Mouse (Mus musculus) intestine, embryonic 16.5 days (tissue): ENCODE results near the gene Nup107. TPM values are rescaled to one million over a fixed set of nuclear protein-coding genes. Genes with fewer than 3 reads are reported as not detected.
"Not testable (repeated sequence)": the region's sequence is repeated elsewhere in the genome, so short reads cannot be mapped to it uniquely, and the experiment has no call there.

Experiments used
- ATAC-seq: fragments of 200-750 bp; cut with Nextera tagmentation; 2 replicates; pipeline ENCODE4 v1.8.0; 2017; ENCODE audit warnings: moderate TSS enrichment, moderate library complexity
- H3K27ac ChIP-seq: fragments of 300-500 bp; sonication (generic); 2 replicates; pipeline ENCODE4 v1.5.1; 2014; ENCODE audit warnings: mild to moderate bottlenecking, low read length
- H3K27me3 ChIP-seq: fragments of 300-500 bp; sonication (generic); replicated peaks from 2 replicates; pipeline ENCODE4 v1.6.1; 2014; ENCODE audit warnings: low read length, control low read depth, mixed read lengths; ENCODE audit not compliant: control insufficient read depth, insufficient read depth
- H3K36me3 ChIP-seq: fragments of 300-500 bp; sonication (generic); 2 replicates; pipeline ENCODE4 v1.6.1; 2014; ENCODE audit warnings: low read length, control low read depth; ENCODE audit not compliant: control insufficient read depth, insufficient read depth
- H3K4me1 ChIP-seq: fragments of 300-500 bp; sonication (generic); 2 replicates; pipeline ENCODE4 v1.6.1; 2014; ENCODE audit warnings: low read length, control low read depth, mixed read lengths; ENCODE audit not compliant: control insufficient read depth, insufficient read depth
- H3K4me2 ChIP-seq: fragments of 300-500 bp; sonication (generic); 2 replicates; pipeline ENCODE4 v1.6.1; 2014; ENCODE audit warnings: low read depth, low read length, control low read depth
- H3K4me3 ChIP-seq: fragments of 300-500 bp; sonication (generic); 2 replicates; pipeline ENCODE4 v1.5.1; 2014; ENCODE audit warnings: mild to moderate bottlenecking, low read length
- H3K9ac ChIP-seq: fragments of 300-500 bp; sonication (generic); 2 replicates; pipeline ENCODE4 v1.6.1; 2014; ENCODE audit warnings: low read depth, low read length
- H3K9me3 ChIP-seq: fragments of 300-500 bp; sonication (generic); 2 replicates; pipeline ENCODE4 v1.6.1; 2016; ENCODE audit warnings: low read length, control low read depth; ENCODE audit not compliant: control insufficient read depth
- WGBS: fragments of 180-500 bp; shearing (Covaris S2); extraction: QIAGEN DNeasy Blood & Tissue Kit; methylation state at CpG from one replicate; pipeline ENCODE4 v1.1.7; 2014; 5-methylcytosine and 5-hydroxymethylcytosine counted together
- polyA plus RNA-seq: library from polyadenylated mRNA; unstranded; fragments of >200 nt; fragmentation: Nextera tagmentation; extraction: Ambion mirVana; gene quantifications from 2 replicates; pipeline ENCODE4 v1.2.1, GENCODE M21; 2015

The Nup107 gene
- polyA plus RNA-seq, 1 experiment from 2014 or later: 48.8 TPM

DNA sequence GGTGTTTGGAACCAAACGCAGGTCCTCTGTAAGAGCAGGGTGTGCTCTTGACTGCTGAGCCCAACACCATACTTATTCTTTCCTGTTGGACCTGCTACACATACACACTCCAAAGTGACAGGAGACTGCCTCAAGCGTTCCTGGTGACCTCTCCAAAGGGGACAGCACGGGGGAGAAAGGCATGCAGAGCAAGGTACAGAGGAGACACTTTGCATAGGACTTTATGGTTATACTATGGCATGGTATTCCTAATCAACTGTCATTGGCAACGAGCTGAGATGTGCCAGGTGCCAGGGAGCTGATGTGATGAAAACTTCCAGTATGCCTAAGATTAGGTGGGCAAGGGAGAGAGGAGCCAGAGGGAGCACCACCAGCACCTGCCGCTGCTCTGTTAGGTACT, 55.9 kb downstream of the Nup107 start:
- Histone ChIP-seq H3K27me3 (no peaks in the 10 kb centered on the region), H3K9me3 (no peaks in the 10 kb centered on the region), H3K4me2 (no peak overlapping the region), H3K9ac (no peak overlapping the region), H3K4me1 (no peaks in the 10 kb centered on the region), H3K27ac (peak overlapping the region; percentile 28; the same call in 1 of the 2 replicates), H3K4me3 (no peak overlapping the region), H3K36me3 (no peaks in the 10 kb centered on the region)
- no peak for ATAC-seq
- 91% methylated on average over 5 of the region's 5 CpGs for WGBS

DNA sequence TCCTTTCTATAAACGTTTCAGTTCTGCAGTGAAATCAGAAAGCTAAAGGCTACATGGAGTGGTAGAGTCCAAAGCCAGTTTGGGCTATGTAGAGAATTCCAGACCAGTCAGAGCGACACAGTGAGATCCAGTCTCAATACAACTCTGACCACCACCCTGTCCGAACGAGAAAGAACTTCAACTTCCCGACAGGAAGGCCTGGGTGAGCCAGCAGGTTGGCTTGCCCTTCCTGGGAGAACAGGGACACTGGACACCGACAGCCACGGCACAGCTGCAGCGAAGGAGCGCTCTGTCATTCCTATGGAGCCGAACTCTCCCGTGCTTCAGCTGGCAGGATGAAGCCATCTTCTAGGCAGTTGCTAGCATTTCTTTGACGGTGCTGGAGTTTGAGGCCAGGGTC, 57.1 kb downstream of the Nup107 start:
- not testable (repeated sequence) for H3K4me3 ChIP-seq, H3K4me1 ChIP-seq, ATAC-seq, H3K4me2 ChIP-seq, H3K9ac ChIP-seq, H3K27me3 ChIP-seq, H3K9me3 ChIP-seq, H3K36me3 ChIP-seq, H3K27ac ChIP-seq
- WGBS: 90% methylated on average over 11 of the region's 12 CpGs

DNA sequence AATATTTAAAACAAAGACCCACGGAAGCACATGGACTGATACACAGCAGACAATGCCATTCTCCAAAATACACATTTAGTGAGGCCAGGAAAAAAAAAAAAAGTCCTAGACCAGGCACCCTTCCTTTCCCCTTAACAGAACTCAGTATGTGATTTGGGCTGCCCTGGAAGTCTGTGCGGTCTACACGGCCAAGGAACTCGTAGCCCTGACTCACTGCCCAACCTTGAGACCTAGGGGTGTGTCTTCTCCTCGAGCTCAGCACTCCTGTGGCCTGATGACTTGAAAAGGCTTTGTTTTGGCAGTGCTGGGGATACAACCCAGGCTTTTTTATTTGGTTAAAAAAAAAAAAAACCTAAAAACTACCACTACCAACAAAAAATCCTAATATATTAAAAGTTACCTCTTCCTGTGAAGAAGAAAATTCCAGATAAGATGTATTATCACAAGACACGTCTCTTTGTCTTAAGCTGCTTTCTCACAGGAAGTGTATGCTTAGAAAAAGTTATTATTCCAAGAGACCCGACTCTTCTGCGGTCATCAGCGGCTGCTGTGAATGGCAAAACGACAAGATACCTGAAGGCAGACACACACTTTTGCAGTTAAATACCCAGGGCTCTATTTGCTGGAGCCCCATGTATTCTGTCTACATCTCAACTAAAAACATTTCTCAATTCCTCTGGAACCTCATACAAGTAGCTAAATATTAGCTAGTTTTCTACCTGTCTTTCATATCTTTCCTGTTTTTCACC, 58.2 kb downstream of the Nup107 start:
- ATAC-seq: peak; percentile 41; the same call in 1 of the 2 replicates

DNA sequence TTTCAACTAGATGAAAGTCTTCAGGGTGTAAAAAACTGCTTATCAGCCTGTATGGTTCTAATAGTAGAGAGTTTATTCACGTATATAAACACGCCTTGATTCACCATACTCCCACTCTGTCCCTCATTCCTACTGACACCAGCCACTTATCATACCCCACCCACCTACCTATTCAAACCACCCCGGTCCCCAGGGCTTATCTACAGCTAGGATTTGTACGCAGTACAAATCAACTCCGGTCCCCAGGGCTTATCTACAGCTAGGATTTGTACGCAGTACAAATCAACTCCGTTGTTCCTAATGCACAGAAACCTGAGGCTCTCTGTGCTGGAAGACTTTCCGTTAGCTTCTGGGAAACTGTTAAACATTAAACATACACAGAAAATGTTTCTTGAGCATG, 58.9 kb downstream of the Nup107 start:
- WGBS: 54% methylated on average over 7 of the region's 8 CpGs
- not testable (repeated sequence) for H3K4me2 ChIP-seq, H3K4me1 ChIP-seq, H3K9me3 ChIP-seq, H3K27me3 ChIP-seq, H3K36me3 ChIP-seq, H3K4me3 ChIP-seq, H3K27ac ChIP-seq, H3K9ac ChIP-seq
- ATAC-seq: peak; percentile 66

More for the DNA sequence above, 58.2 kb downstream of the Nup107 start:
- not testable (repeated sequence) for H3K36me3 ChIP-seq, H3K4me3 ChIP-seq, H3K4me1 ChIP-seq, H3K9ac ChIP-seq, H3K9me3 ChIP-seq, H3K27ac ChIP-seq, H3K27me3 ChIP-seq, H3K4me2 ChIP-seq
- 65% methylated on average over 9 of the region's 10 CpGs for WGBS

DNA sequence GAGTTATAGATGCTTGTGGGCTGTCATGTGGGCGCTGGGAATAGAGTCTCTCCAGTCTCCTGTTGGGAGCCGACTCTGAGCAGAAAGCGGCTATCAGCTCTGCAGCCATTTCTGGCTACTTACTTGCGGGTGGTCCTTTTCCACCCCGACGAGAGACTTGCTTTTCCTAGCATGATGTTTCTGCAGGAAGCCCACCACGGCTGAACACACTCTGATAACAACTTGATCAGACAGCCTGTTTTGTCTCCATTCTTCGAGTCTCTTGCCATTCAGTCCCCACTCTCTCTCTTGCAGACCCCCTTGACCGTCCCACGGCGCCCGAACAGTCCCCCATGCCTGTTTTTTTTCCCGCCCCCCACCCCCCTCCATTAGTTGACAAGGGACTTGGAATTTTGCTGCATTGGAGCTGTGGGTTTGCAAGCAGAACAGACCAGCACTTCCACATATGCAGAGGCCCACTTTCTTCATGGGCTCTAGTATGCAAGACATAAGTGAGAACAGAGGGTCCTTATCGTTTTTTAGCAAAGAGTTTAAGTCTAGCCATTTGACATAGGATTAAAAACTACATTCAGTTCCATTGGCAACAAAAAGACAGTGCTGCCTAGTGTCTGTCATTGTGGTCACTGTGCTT, 59.4 kb downstream of the Nup107 start:
- Histone ChIP-seq H3K4me2 (no peak overlapping the region), H3K27me3 (no peaks in the 10 kb centered on the region), H3K9me3 (no peaks in the 10 kb centered on the region), H3K4me1 (no peaks in the 10 kb centered on the region), H3K36me3 (no peaks in the 10 kb centered on the region), H3K27ac (no peak overlapping the region), H3K9ac (no peak overlapping the region), H3K4me3 (no peak overlapping the region)
- ATAC-seq: no peak
- WGBS: 81% methylated on average over 14 of the region's 14 CpGs

DNA sequence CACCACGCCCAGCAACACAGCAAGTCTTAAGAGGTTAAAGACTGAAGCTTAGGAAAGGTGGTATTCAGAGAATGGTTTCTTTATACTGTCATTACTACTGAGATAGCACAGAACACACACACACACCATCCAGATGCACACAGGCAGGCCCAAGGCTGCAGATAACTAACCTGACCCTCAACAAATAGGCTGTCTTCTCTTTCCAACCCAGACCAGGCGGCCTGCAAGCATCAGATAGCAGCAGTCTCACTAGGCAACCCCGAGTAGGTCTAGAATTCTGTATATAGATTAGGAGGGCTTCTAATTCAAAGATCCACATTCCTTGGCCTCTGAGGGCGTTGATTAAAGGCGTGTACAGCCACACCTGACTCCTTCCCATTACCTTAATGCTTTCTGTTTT, 60.3 kb downstream of the Nup107 start:
- Histone ChIP-seq H3K9ac (no peak overlapping the region), H3K27me3 (no peaks in the 10 kb centered on the region), H3K4me2 (no peak overlapping the region), H3K9me3 (no peaks in the 10 kb centered on the region), H3K4me3 (no peak overlapping the region), H3K27ac (no peak overlapping the region), H3K36me3 (no peaks in the 10 kb centered on the region), H3K4me1 (no peaks in the 10 kb centered on the region)
- WGBS: 80% methylated on average over 5 of the region's 5 CpGs
- ATAC-seq: no peak

DNA sequence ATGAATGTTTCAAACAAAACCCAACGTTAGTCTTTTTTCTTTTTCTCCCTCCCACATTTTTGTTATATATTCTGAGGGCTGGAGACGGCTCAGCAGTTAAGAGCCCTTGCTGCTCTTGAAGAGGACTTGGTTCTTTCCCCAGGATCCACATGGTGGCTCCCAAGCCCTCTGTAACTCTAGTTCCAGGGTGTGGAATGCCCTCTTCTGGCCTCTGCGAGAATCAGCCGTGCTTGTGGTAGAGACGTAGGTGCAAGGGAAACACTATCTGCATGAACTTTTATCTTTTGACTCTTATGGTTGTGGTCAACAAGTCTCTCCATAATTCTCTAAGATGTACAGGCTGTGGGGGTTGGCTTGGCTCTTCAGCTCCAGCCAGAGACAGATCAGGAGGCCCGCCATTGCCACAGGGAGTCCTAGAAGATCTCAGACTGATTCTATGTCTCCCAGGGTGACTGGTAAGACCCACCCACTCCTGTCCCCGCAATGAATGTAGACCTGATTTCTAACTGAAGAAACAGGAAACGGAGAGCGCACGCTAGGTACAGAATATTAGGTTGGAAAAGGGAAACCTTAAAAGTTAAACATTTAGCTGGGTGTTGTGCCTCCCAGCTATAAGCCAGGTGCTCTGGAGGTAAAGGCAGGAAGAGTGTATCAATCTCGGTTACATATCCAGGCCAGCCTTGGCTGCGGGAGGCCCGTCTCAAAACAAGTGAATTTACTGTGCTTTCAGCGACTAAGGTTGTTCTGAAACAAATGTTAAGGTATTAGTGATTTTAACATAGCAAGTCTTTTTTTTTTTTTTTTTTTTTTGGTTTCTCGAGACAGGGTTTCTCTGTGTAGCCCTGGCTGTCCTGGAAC, 61.0 kb downstream of the Nup107 start:
- H3K9ac ChIP-seq: no peak overlapping the region
- no peak overlapping the region for H3K4me3 ChIP-seq
- no peaks in the 10 kb centered on the region for H3K9me3 ChIP-seq
- H3K4me1 ChIP-seq: no peaks in the 10 kb centered on the region
- H3K27ac ChIP-seq: no peak overlapping the region
- WGBS: 63% methylated on average over 15 of the region's 15 CpGs
- no peaks in the 10 kb centered on the region for H3K36me3 ChIP-seq
- H3K4me2 ChIP-seq: no peak overlapping the region
- peak; percentile 66; the same call in 1 of the 2 replicates for ATAC-seq
- H3K27me3 ChIP-seq: no peaks in the 10 kb centered on the region

DNA sequence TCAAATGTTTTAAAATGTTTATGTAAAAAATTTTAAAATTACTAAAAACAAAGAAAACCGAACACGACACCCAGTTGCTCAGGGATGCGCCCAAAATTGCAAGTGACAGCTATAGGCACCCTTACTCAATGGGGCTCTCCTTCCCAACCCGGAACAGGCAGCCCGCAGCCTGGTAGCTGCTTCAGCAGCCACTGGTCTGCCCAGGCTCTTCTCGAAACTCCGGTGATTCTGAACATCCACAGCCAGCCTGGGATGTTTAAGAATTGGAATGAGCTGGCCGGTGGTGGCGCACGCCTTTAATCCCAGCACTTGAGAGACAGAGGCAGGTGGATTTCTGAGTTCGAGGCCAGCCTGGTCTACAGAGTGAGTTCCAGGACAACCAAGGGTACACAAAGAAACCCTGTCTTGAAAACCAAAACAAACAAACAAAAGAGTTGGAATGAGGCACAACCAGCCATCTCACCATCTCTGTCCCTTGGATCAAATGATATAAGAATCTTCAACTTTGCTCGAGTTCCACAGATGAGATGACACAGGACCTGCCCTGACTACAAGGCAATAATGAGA, 61.8 kb downstream of the Nup107 start:
- no peaks in the 10 kb centered on the region for H3K4me1 ChIP-seq
- no peak overlapping the region for H3K27ac ChIP-seq
- no peaks in the 10 kb centered on the region for H3K36me3 ChIP-seq
- no peak overlapping the region for H3K4me2 ChIP-seq
- no peaks in the 10 kb centered on the region for H3K27me3 ChIP-seq
- ATAC-seq: no peak
- WGBS: 94% methylated on average over 12 of the region's 12 CpGs
- H3K9ac ChIP-seq: no peak overlapping the region
- H3K4me3 ChIP-seq: no peak overlapping the region
- no peaks in the 10 kb centered on the region for H3K9me3 ChIP-seq

DNA sequence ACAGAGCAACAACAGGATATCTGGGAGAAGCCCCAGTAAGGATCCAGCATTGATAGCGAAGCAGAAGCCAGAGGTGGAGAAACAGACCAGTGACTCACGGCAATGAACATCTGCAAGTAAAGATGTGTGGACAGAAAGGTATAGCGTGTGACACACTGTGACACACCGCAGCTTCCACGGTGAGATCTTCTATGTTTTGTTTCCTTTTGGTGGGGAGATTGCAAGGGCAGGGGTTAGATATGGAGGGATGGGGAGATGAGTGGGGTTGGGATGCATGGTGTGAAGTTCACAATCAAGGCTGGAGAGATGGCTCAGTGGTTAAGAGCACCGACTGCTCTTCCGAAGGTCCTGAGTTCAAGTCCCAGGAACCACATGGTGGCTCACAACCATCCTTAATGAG, 62.4 kb downstream of the Nup107 start:
- Histone ChIP-seq H3K36me3 (no peaks in the 10 kb centered on the region), H3K9ac (no peak overlapping the region), H3K4me3 (no peak overlapping the region), H3K27me3 (no peaks in the 10 kb centered on the region), H3K4me2 (no peak overlapping the region), H3K4me1 (no peaks in the 10 kb centered on the region), H3K27ac (no peak overlapping the region), H3K9me3 (no peaks in the 10 kb centered on the region)
- no peak for ATAC-seq
- WGBS: 94% methylated on average over 7 of the region's 7 CpGs
